Mouse (Mus musculus) kidney, postnatal 4 days (tissue): ENCODE measurements around the gene Nabp2.

Experiments used
- DNase-seq, 2 experiments: peaks; one replicate each; pipeline ENCODE4 v3.0.0; 2021; ENCODE audit warnings: mixed read lengths in 2 of 2

Nabp2 gene

GRCm38 (mm10) chr10:128429052-128429451 lies 17.8 kb upstream of the Nabp2 start:
- no peak for DNase-seq

DNA sequence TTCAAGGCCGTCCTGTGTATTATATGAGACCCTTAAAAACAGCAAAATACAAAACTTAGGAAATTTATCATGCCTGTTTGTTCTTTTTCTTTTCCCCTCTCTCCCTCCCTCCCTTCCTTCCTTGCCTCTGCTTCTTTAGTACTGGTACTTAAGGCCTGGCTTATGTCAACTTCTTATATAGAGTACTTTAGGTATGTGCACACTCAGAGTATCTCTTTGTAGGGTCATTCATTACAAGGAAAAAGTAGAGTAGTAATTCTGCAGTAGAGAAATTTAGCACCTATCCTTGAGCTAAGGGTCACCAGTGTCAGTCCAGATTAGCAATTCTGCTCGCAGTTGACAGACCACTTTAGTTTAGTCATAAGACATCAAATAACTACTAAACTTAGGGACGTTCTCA lies 14.0 kb upstream of the Nabp2 start:
- DNase-seq: no peak

- peak; percentile 45 to 58 for DNase-seq
Observed at GRCm38 (mm10) chr10:128424604-128425003, 13.3 kb upstream of the Nabp2 start.

GRCm38 (mm10) chr10:128422426-128422825 lies 11.1 kb upstream of the Nabp2 start:
- DNase-seq: no peak

DNA sequence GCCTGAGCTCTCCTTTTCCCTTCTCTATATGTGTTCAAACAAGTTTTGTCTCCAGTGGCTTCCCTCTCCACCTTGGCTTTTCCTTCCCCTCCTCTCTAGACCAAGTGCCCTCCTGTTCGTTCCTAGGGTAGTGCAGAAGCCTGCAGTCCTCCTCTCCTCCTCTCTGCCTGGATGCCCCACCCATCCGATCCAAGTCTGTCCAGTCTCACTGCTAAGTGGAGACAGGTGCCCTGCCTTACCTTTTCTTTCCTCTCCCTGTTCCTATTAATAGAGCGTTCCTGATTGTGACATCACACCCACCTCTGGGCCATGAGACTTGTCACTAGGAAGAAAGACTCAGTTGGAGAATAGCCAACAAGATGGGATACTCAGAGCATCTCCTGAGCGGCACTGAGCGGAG lies 3.6 kb upstream of the Nabp2 start:
- DNase-seq: no peak

DNA sequence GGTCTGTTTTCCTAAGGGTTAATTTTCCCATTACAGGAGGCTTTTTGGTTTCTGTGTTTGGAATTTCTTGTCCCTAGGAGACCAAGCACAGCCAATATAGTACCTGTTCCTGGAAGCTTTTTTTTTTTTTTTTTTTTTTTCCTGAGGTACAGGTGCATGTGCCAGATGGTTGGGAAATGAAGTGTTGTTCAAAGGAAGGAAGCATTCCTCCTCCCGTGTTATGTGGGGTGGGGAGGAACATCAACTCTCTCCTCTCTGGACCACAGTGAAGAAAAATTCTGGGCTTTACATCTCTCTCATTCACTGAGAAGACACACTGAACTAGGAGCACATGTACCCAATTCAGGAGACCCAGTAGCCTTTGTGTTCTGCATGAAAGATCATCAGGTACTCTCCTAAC lies 1.8 kb upstream of the Nabp2 start:
- DNase-seq: no peak

- no peak for DNase-seq
Observed at GRCm38 (mm10) chr10:128412558-128412957, 1.3 kb upstream of the Nabp2 start.

GRCm38 (mm10) chr10:128412055-128412381 lies 726 bp upstream of the Nabp2 start:
- DNase-seq: peak in 1 of 2 experiments; percentile 73

GRCm38 (mm10) chr10:128410560-128410845 lies 789 bp downstream of the Nabp2 start:
- no peak for DNase-seq

- DNase-seq: peak; percentile 99
Observed at GRCm38 (mm10) chr10:128409692-128410559, 1.4 kb downstream of the Nabp2 start.

GRCm38 (mm10) chr10:128408591-128409535 lies 2.4 kb downstream of the Nabp2 start:
- DNase-seq: peak; percentile 51 to 67

DNA sequence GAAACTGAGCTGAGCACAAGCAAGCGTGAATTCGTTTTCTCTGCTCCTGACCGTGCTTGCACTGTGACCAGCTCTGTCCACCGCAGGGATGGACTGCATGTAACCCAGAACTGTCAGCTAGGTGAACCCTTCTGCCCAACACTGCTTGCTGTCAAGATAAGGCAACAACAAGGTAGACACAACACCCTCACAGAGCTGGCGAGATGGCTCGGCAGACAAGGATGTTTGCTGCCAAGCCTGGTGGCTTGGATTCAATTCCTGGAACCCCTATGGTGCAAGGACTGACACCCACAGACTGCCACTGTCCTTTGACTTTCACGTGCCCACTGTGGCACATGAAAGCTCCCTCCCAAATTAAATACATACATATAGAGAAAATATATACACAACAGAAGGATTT lies 7.4 kb downstream of the Nabp2 start:
- no peak for DNase-seq

GRCm38 (mm10) chr10:128401638-128402037 lies 9.7 kb downstream of the Nabp2 start:
- no peak for DNase-seq

DNA sequence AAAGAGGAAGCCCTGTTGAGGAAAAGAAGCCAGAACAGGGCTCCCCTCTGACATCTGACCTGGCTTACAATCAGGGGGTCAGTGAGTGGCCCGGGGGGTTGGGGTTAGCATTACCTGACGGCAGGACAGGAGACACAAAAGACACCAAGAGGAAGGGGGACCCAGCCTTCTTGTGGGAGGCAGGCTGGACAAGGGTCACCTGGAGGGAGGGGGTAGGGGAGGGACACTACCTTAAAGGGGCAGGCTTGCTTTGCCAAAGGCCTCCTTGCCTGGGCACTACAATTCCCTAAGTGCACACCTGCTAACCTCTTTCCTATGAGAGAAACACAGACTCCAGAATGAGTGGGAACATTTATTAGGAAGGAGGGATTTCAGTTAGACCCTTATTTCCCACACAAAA lies 10.2 kb downstream of the Nabp2 start, which contains the start of gene Slc39a5:
Gene Slc39a5 (minus strand): TSS at position 174 of the 400 bp plus-strand sequence.
- DNase-seq: peak in 1 of 2 experiments; percentile 43

- peak; percentile 71 to 82 for DNase-seq
Observed at GRCm38 (mm10) chr10:128400338-128400737, 11.0 kb downstream of the Nabp2 start.

DNA sequence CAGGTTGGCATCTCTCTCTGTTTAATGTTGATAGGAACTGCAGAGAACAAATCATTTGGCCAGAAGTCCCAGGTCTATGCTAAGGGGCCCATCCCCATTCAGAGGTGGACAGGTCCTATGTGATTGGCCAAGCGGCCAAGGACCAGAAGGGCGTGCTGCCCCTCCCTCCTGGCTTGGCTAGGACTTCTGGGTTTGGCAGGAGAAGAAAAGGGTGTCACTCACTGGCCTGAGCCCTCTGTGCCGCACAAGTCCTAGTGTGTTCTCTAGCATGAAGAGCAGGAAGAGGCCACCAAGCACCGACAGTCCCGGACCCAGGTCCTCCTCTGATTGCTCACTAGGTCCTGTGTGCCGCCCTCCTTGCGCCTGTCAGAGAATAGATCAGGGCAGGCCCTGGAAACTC lies 13.8 kb downstream of the Nabp2 start:
- DNase-seq: peak in 1 of 2 experiments; percentile 37

- peak; percentile 26 to 44 for DNase-seq
Observed at GRCm38 (mm10) chr10:128396716-128397264, 14.5 kb downstream of the Nabp2 start.

GRCm38 (mm10) chr10:128396017-128396673 lies 15.1 kb downstream of the Nabp2 start:
- DNase-seq: no peak

DNA sequence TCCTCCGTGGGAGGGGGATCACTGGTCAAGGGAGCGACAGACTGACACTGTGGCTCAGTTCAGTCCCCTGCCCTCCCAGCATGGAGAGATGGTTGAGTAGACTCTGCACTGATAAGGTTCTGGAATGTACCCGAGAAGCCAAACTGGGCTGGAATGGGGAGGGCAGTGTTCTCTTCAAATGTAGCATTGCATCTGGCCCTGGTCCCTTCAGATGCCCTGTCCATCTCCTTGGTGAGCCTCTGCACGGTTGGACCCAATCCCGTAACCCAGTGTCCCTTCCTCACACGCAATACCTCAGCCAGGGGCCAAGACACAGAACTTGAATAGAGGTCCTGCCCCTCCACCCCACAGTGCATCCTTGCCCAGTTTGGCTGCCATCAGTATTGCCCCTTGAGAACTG lies 19.4 kb downstream of the Nabp2 start:
- no peak for DNase-seq

- no peak for DNase-seq
Observed at GRCm38 (mm10) chr10:128390366-128390765, 20.9 kb downstream of the Nabp2 start.

GRCm38 (mm10) chr10:128389570-128389969 lies 21.7 kb downstream of the Nabp2 start:
- no peak for DNase-seq

GRCm38 (mm10) chr10:128388941-128389340 lies 22.4 kb downstream of the Nabp2 start:
- no peak for DNase-seq

DNA sequence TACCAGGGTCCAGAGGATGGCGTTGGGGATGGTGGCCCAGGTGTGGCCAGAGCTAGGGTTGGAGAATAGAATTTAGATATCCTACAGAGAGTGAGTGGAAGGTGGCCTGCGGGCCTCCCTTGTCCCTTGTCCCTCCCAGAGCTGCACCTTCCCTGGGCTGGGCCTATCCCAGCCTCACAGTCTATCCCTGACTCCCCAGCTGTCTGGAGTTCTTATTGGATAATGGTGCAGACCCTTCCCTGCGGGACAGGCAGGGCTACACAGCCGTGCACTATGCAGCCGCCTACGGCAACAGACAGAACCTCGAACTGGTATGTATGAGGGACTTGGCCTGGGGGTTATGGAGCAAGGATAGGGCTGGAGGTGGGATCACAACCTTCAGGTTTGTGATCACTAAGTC lies 25.4 kb downstream of the Nabp2 start:
- DNase-seq: no peak
